Mouse (Mus musculus): ENCODE measurements around the gene Rpgrip1l. TPM values are rescaled to one million over a fixed set of nuclear protein-coding genes. Genes with fewer than 3 reads are reported as not detected.

Rpgrip1l gene
- polyA plus RNA-seq, 1 experiment from 2014 or later: 10.6 TPM

- H3K27me3 ChIP-seq (replicated peaks; ENCODE audit: control insufficient read depth, insufficient read depth, low read length): no peaks in the 10 kb centered on the region
- no peaks in the 10 kb centered on the region for H3K4me1 ChIP-seq (ENCODE audit: control insufficient read depth, insufficient read depth, low read depth, low read length)
- H3K36me3 ChIP-seq (ENCODE audit: control insufficient read depth, insufficient read depth, low read length): no peaks in the 10 kb centered on the region
- H3K9ac ChIP-seq (ENCODE audit: low read depth, low read length): no peak overlapping the region
- H3K4me2 ChIP-seq (ENCODE audit: low read length): no peak overlapping the region
- no peak overlapping the region for H3K4me3 ChIP-seq (ENCODE audit: low read length)
- no peaks in the 10 kb centered on the region for H3K9me3 ChIP-seq (ENCODE audit: control insufficient read depth, low read length)
- no peak overlapping the region for H3K27ac ChIP-seq (ENCODE audit: low read depth, low read length)
- ATAC-seq: no peak
Observed at GRCm38 (mm10) chr8:91264564-91264963, 48.5 kb downstream of the Rpgrip1l start.

GRCm38 (mm10) chr8:91263939-91264338, 49.1 kb downstream of the Rpgrip1l start:
- 86% methylated on average over 3 of the region's 3 CpGs for WGBS
- Histone ChIP-seq H3K9me3 (ENCODE audit: control insufficient read depth, low read length) (no peaks in the 10 kb centered on the region), H3K27ac (ENCODE audit: low read depth, low read length) (no peak overlapping the region), H3K27me3 (replicated peaks; ENCODE audit: control insufficient read depth, insufficient read depth, low read length) (no peaks in the 10 kb centered on the region), H3K36me3 (ENCODE audit: control insufficient read depth, insufficient read depth, low read length) (no peaks in the 10 kb centered on the region), H3K4me3 (ENCODE audit: low read length) (no peak overlapping the region), H3K9ac (ENCODE audit: low read depth, low read length) (no peak overlapping the region), H3K4me2 (ENCODE audit: low read length) (no peak overlapping the region), H3K4me1 (ENCODE audit: control insufficient read depth, insufficient read depth, low read depth, low read length) (no peaks in the 10 kb centered on the region)
- ATAC-seq: no peak

GRCm38 (mm10) chr8:91261598-91261997, 51.5 kb downstream of the Rpgrip1l start:
- ATAC-seq: no peak

GRCm38 (mm10) chr8:91250966-91251365, 62.1 kb downstream of the Rpgrip1l start:
- H3K36me3 ChIP-seq (ENCODE audit: control insufficient read depth, insufficient read depth, low read length): 0 out of 2 replicates have a peak, but pooled peaks cover 2% of the 10 kb centered on the region
- no peaks in the 10 kb centered on the region for H3K9me3 ChIP-seq (ENCODE audit: control insufficient read depth, low read length)
- ATAC-seq: no peak
- H3K27me3 ChIP-seq (replicated peaks; ENCODE audit: control insufficient read depth, insufficient read depth, low read length): no peaks in the 10 kb centered on the region
- H3K4me3 ChIP-seq (ENCODE audit: low read length): no peak overlapping the region
- no peaks in the 10 kb centered on the region for H3K4me1 ChIP-seq (ENCODE audit: control insufficient read depth, insufficient read depth, low read depth, low read length)
- WGBS: 95% methylated on average over 6 of the region's 6 CpGs
- no peak overlapping the region for H3K4me2 ChIP-seq (ENCODE audit: low read length)
- no peak overlapping the region for H3K9ac ChIP-seq (ENCODE audit: low read depth, low read length)
- H3K27ac ChIP-seq (ENCODE audit: low read depth, low read length): no peak overlapping the region

More at GRCm38 (mm10) chr8:91261598-91261997, 51.5 kb downstream of the Rpgrip1l start:
- Histone ChIP-seq H3K27ac (ENCODE audit: low read depth, low read length) (no peak overlapping the region), H3K9me3 (ENCODE audit: control insufficient read depth, low read length) (no peaks in the 10 kb centered on the region; the same call in 1 of the 2 replicates), H3K4me1 (ENCODE audit: control insufficient read depth, insufficient read depth, low read depth, low read length) (no peaks in the 10 kb centered on the region), H3K4me2 (ENCODE audit: low read length) (no peak overlapping the region), H3K4me3 (ENCODE audit: low read length) (no peak overlapping the region), H3K9ac (ENCODE audit: low read depth, low read length) (no peak overlapping the region), H3K27me3 (replicated peaks; ENCODE audit: control insufficient read depth, insufficient read depth, low read length) (no peaks in the 10 kb centered on the region), H3K36me3 (ENCODE audit: control insufficient read depth, insufficient read depth, low read length) (no peaks in the 10 kb centered on the region)
- WGBS: 85% methylated on average over 2 of the region's 2 CpGs

- 96% methylated on average over 9 of the region's 9 CpGs for WGBS
- Histone ChIP-seq H3K36me3 (ENCODE audit: control insufficient read depth, insufficient read depth, low read length) (0 out of 2 replicates have a peak, but pooled peaks cover 2% of the 10 kb centered on the region), H3K27ac (ENCODE audit: low read depth, low read length) (no peak overlapping the region), H3K9ac (ENCODE audit: low read depth, low read length) (no peak overlapping the region), H3K9me3 (ENCODE audit: control insufficient read depth, low read length) (no peaks in the 10 kb centered on the region), H3K27me3 (replicated peaks; ENCODE audit: control insufficient read depth, insufficient read depth, low read length) (no peaks in the 10 kb centered on the region), H3K4me2 (ENCODE audit: low read length) (no peak overlapping the region), H3K4me3 (ENCODE audit: low read length) (no peak overlapping the region), H3K4me1 (ENCODE audit: control insufficient read depth, insufficient read depth, low read depth, low read length) (no peaks in the 10 kb centered on the region)
- no peak for ATAC-seq
Observed at GRCm38 (mm10) chr8:91249758-91250466, 63.1 kb downstream of the Rpgrip1l start.

GRCm38 (mm10) chr8:91245821-91246454, 67.1 kb downstream of the Rpgrip1l start:
- Histone ChIP-seq H3K9ac (ENCODE audit: low read depth, low read length) (no peak overlapping the region), H3K36me3 (ENCODE audit: control insufficient read depth, insufficient read depth, low read length) (0 out of 2 replicates have a peak, but pooled peaks cover 2% of the 10 kb centered on the region), H3K4me1 (ENCODE audit: control insufficient read depth, insufficient read depth, low read depth, low read length) (no peaks in the 10 kb centered on the region), H3K9me3 (ENCODE audit: control insufficient read depth, low read length) (no peaks in the 10 kb centered on the region), H3K27me3 (replicated peaks; ENCODE audit: control insufficient read depth, insufficient read depth, low read length) (no peaks in the 10 kb centered on the region), H3K4me2 (ENCODE audit: low read length) (no peak overlapping the region), H3K4me3 (ENCODE audit: low read length) (no peak overlapping the region), H3K27ac (ENCODE audit: low read depth, low read length) (no peak overlapping the region)
- 75% methylated on average over 4 of the region's 4 CpGs for WGBS
- ATAC-seq: no peak

- Histone ChIP-seq H3K4me3 (ENCODE audit: low read length) (no peak overlapping the region), H3K4me1 (ENCODE audit: control insufficient read depth, insufficient read depth, low read depth, low read length) (no peaks in the 10 kb centered on the region), H3K9me3 (ENCODE audit: control insufficient read depth, low read length) (no peaks in the 10 kb centered on the region), H3K27ac (ENCODE audit: low read depth, low read length) (no peak overlapping the region), H3K9ac (ENCODE audit: low read depth, low read length) (no peak overlapping the region), H3K36me3 (ENCODE audit: control insufficient read depth, insufficient read depth, low read length) (no peaks in the 10 kb centered on the region), H3K4me2 (ENCODE audit: low read length) (no peak overlapping the region), H3K27me3 (replicated peaks; ENCODE audit: control insufficient read depth, insufficient read depth, low read length) (no peaks in the 10 kb centered on the region)
- 79% methylated on average over 1 of the region's 1 CpGs for WGBS
- no peak for ATAC-seq
Observed at GRCm38 (mm10) chr8:91242721-91243120, 70.3 kb downstream of the Rpgrip1l start.

GRCm38 (mm10) chr8:91241873-91242519, 71.1 kb downstream of the Rpgrip1l start:
- Histone ChIP-seq H3K9ac (ENCODE audit: low read depth, low read length) (no peak overlapping the region), H3K27me3 (replicated peaks; ENCODE audit: control insufficient read depth, insufficient read depth, low read length) (no peaks in the 10 kb centered on the region), H3K4me2 (ENCODE audit: low read length) (no peak overlapping the region), H3K27ac (ENCODE audit: low read depth, low read length) (no peak overlapping the region), H3K36me3 (ENCODE audit: control insufficient read depth, insufficient read depth, low read length) (no peaks in the 10 kb centered on the region), H3K4me3 (ENCODE audit: low read length) (no peak overlapping the region), H3K9me3 (ENCODE audit: control insufficient read depth, low read length) (no peaks in the 10 kb centered on the region), H3K4me1 (ENCODE audit: control insufficient read depth, insufficient read depth, low read depth, low read length) (no peaks in the 10 kb centered on the region)
- 84% methylated on average over 8 of the region's 8 CpGs for WGBS
- no peak for ATAC-seq

- WGBS: 70% methylated on average over 5 of the region's 5 CpGs
Observed at GRCm38 (mm10) chr8:91241371-91241770, 71.7 kb downstream of the Rpgrip1l start.

More at GRCm38 (mm10) chr8:91241371-91241770, 71.7 kb downstream of the Rpgrip1l start:
- Histone ChIP-seq H3K4me2 (ENCODE audit: low read length) (no peak overlapping the region), H3K9ac (ENCODE audit: low read depth, low read length) (no peak overlapping the region), H3K9me3 (ENCODE audit: control insufficient read depth, low read length) (no peaks in the 10 kb centered on the region), H3K27ac (ENCODE audit: low read depth, low read length) (no peak overlapping the region), H3K4me1 (ENCODE audit: control insufficient read depth, insufficient read depth, low read depth, low read length) (no peaks in the 10 kb centered on the region), H3K27me3 (replicated peaks; ENCODE audit: control insufficient read depth, insufficient read depth, low read length) (no peaks in the 10 kb centered on the region), H3K4me3 (ENCODE audit: low read length) (no peak overlapping the region), H3K36me3 (ENCODE audit: control insufficient read depth, insufficient read depth, low read length) (no peaks in the 10 kb centered on the region)
- no peak for ATAC-seq
